Mouse (Mus musculus) heart, embryonic 12.5 days (tissue): ENCODE measurements around the gene Mcee. TPM values are rescaled to one million over a fixed set of nuclear protein-coding genes. Genes with fewer than 3 reads are reported as not detected.
A peak's percentile ranks its signal among the peaks of the same experiment; 100 is the strongest.

Experiments
- ATAC-seq: fragments of 200-750 bp; cut with Nextera tagmentation; 2 replicates; pipeline ENCODE4 v1.8.0; 2017; ENCODE audit warnings: moderate TSS enrichment, moderate library complexity; ENCODE audit not compliant: insufficient number of reproducible peaks, low FRiP score
- H3K27ac ChIP-seq: fragments of 300-500 bp; sonication (generic); 2 replicates; pipeline ENCODE4 v1.5.1; 2016; ENCODE audit warnings: mild to moderate bottlenecking, moderate library complexity; ENCODE audit not compliant: poor library complexity, severe bottlenecking
- H3K27me3 ChIP-seq: fragments of 300-500 bp; sonication (generic); replicated peaks from 2 replicates; pipeline ENCODE4 v1.6.1; 2016; ENCODE audit warnings: mild to moderate bottlenecking, moderate library complexity
- H3K36me3 ChIP-seq: fragments of 300-500 bp; sonication (generic); 2 replicates; pipeline ENCODE4 v1.6.1; 2016; ENCODE audit warnings: mild to moderate bottlenecking, moderate library complexity
- H3K4me1 ChIP-seq: fragments of 300-500 bp; sonication (generic); replicated peaks from 2 replicates; pipeline ENCODE4 v1.6.1; 2016; ENCODE audit warnings: mild to moderate bottlenecking
- H3K4me2 ChIP-seq: fragments of 300-500 bp; sonication (generic); 2 replicates; pipeline ENCODE4 v1.6.1; 2016; ENCODE audit warnings: mild to moderate bottlenecking, moderate library complexity
- H3K4me3 ChIP-seq: fragments of 300-500 bp; sonication (generic); 2 replicates; pipeline ENCODE4 v1.5.1; 2016; ENCODE audit warnings: mild to moderate bottlenecking
- H3K9ac ChIP-seq: fragments of 300-500 bp; sonication (generic); 2 replicates; pipeline ENCODE4 v1.6.1; 2016; ENCODE audit warnings: mild to moderate bottlenecking, moderate library complexity
- H3K9me3 ChIP-seq: fragments of 300-500 bp; sonication (generic); replicated peaks from 2 replicates; pipeline ENCODE4 v1.6.1; 2016; ENCODE audit warnings: mild to moderate bottlenecking, moderate library complexity
- WGBS: fragments of 180-500 bp; shearing (Covaris S2); methylation state at CpG from one replicate; pipeline ENCODE4 v1.1.7; 2016; 5-methylcytosine and 5-hydroxymethylcytosine counted together
- polyA plus RNA-seq: library from polyadenylated mRNA; unstranded; fragments of >200 nt; fragmentation: Nextera tagmentation; extraction: Ambion mirVana; gene quantifications from 2 replicates; pipeline ENCODE4 v1.2.1, GENCODE M21; 2016

Gene Mcee
- 91.0 and 95.2 TPM in 2 replicates for polyA plus RNA-seq

DNA sequence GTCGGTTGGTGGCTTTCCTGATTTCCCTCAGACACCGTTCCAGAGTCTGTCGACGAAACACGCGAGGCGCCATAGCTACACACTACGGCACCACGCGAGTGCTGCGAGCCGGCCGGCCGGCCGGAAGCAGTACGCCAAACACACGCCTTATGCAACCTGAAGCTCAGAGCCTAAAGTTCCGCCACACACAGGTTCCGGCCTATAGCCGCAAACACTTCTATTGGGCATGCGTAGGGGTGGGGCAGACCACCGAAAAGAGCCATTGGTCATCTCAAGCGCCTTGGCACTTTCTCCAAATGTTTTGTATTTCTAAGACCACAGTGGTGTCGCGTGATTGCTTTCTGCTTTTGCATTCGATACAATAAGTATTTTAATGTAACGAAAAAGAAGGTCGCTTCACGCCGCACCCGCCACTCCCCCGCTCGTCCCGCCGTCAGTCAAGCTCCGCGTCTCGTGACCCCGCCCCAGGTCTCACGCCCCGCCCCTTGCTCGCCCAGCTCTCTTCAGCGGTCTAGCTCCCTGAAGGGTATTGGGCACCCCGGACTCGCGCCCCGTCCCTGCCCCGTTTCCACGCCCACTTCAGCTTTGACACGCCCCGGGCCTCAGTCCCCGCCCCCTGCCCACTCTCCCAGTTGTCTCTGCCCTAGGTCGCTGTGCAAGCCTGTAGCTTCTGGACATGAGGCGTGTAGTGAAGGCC lies at the start of gene Mcee, which contains the start of gene Mphosph10:
Gene Mcee, plus strand, starts transcription at position 486 of the 697 bp plus-strand sequence.
Gene Mphosph10, minus strand, starts transcription at position 147 of the 697 bp plus-strand sequence.
- whole genome bisulfite sequencing = under 1% methylated on average over 54 of the region's 54 CpGs
- Histone ChIP-seq H3K27ac (peak within 1 kb of the TSS; percentile 58), H3K4me1 (peaks cover 14% of the 10 kb centered on the region), H3K36me3 (peaks cover 21% of the 10 kb centered on the region), H3K4me3 (peak within 1 kb of the TSS; percentile 68), H3K9me3 (no peaks in the 10 kb centered on the region), H3K9ac (peak within 1 kb of the TSS; percentile 91), H3K27me3 (no peaks in the 10 kb centered on the region), H3K4me2 (peak within 1 kb of the TSS; percentile 98)
- ATAC-seq = peak; percentile 99

- no peaks in the 10 kb centered on the region for H3K27me3 ChIP-seq
- no peak overlapping the region for H3K4me2 ChIP-seq
- no peak overlapping the region for H3K9ac ChIP-seq
- no peak for ATAC-seq
- H3K36me3 ChIP-seq = peaks cover 52% of the 10 kb centered on the region
- H3K9me3 ChIP-seq = no peaks in the 10 kb centered on the region
- H3K27ac ChIP-seq = no peak overlapping the region
- H3K4me3 ChIP-seq = no peak overlapping the region
- H3K4me1 ChIP-seq = no peaks in the 10 kb centered on the region
- WGBS = 83% methylated on average over 1 of the region's 1 CpGs
Observed at GRCm38 (mm10) chr7:64347813-64348212, 44.6 kb upstream of the Mcee start.

- Histone ChIP-seq H3K27me3 (no peaks in the 10 kb centered on the region), H3K4me3 (no peak overlapping the region), H3K4me1 (no peaks in the 10 kb centered on the region), H3K4me2 (no peak overlapping the region), H3K9me3 (no peaks in the 10 kb centered on the region), H3K27ac (no peak overlapping the region), H3K36me3 (peaks cover 65% of the 10 kb centered on the region), H3K9ac (no peak overlapping the region)
- WGBS = 82% methylated on average over 15 of the region's 15 CpGs
- ATAC-seq = no peak
Observed at GRCm38 (mm10) chr7:64349147-64349861, 43.1 kb upstream of the Mcee start.

DNA sequence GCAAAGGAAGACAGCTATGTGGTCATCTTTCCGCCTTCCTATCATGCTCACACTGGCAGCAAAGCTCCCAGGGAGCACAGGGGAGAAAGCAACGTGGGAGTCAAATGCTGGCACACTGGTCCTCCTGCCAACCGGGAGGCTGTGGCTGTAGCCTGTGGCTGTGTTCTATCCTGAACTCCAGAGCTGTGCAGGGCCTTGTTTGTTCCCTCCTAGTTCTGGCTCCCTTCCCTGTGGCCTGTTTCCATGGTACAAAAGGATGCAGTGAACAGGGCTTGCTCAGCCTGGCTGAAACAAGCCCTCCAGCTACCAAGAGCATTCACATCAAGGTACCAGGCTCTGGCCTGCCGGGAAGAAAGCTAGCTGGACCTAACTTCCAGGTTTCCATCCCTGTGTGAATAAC lies 41.3 kb upstream of the Mcee start:
- Histone ChIP-seq H3K4me3 (no peak overlapping the region), H3K27me3 (no peaks in the 10 kb centered on the region), H3K36me3 (peaks cover 67% of the 10 kb centered on the region), H3K4me2 (no peak overlapping the region), H3K27ac (no peak overlapping the region), H3K9ac (no peak overlapping the region), H3K9me3 (no peaks in the 10 kb centered on the region), H3K4me1 (no peaks in the 10 kb centered on the region)
- WGBS = 73% methylated on average over 4 of the region's 4 CpGs
- no peak for ATAC-seq

DNA sequence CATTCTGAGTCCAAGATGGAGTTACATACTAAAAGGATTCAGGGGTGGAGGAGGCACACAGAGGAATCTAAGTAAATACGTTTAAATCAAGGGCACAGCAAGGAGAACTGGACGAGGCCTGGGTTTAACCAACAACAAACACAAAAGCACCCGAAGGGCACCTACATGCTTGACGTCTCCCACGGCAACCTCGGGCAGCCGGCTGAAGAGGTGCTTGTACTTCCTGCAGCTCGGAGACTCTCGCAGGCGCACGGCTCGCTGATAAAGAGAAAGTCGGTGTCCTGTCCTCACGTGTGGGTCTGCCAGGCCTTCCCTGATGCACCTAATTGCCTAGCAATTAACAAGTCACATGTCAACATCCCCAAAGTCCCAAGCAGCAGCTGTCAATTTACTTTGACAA lies 38.2 kb upstream of the Mcee start:
- Histone ChIP-seq H3K9ac (no peak overlapping the region), H3K27ac (no peak overlapping the region), H3K36me3 (peaks cover 74% of the 10 kb centered on the region), H3K4me2 (no peak overlapping the region), H3K9me3 (no peaks in the 10 kb centered on the region), H3K4me1 (no peaks in the 10 kb centered on the region), H3K4me3 (no peak overlapping the region), H3K27me3 (no peaks in the 10 kb centered on the region)
- 71% methylated on average over 14 of the region's 14 CpGs for WGBS
- ATAC-seq = no peak

DNA sequence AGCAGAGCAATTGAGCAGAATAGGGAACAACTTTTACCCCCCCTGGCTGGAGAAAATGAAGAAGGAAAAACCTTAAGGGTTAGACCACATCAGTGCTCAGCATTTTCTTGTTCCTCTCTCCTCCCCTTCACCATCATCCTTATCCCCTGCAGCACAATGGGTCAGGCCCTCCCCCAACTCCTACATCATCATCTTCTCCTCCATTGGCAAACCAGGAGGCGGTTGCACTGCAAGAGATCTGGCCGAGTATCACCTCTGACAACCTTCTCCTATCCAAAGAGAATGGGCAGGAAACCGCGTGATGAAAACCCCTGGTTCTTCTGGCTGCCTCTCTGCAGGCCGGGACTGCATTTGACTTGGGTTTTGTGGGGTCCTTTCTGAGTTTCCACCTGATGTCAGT lies 35.7 kb upstream of the Mcee start:
- WGBS = 81% methylated on average over 5 of the region's 5 CpGs
- H3K4me2 ChIP-seq = no peak overlapping the region
- peaks cover 72% of the 10 kb centered on the region for H3K36me3 ChIP-seq
- H3K9me3 ChIP-seq = no peaks in the 10 kb centered on the region
- H3K27ac ChIP-seq = no peak overlapping the region
- H3K4me3 ChIP-seq = no peak overlapping the region
- no peak overlapping the region for H3K9ac ChIP-seq
- no peaks in the 10 kb centered on the region for H3K27me3 ChIP-seq
- no peak for ATAC-seq
- no peaks in the 10 kb centered on the region for H3K4me1 ChIP-seq

GRCm38 (mm10) chr7:64357405-64357804 lies 35.0 kb upstream of the Mcee start:
- Histone ChIP-seq H3K9ac (no peak overlapping the region), H3K27me3 (no peaks in the 10 kb centered on the region), H3K4me1 (no peaks in the 10 kb centered on the region), H3K36me3 (peaks cover 72% of the 10 kb centered on the region), H3K9me3 (no peaks in the 10 kb centered on the region), H3K27ac (no peak overlapping the region), H3K4me3 (no peak overlapping the region), H3K4me2 (no peak overlapping the region)
- 0 out of 2 replicates have a peak, but pooled peaks have one; percentile 42 for ATAC-seq
- 87% methylated on average over 9 of the region's 9 CpGs for WGBS

GRCm38 (mm10) chr7:64358666-64359065 lies 33.7 kb upstream of the Mcee start:
- Histone ChIP-seq H3K4me1 (no peaks in the 10 kb centered on the region), H3K9me3 (no peaks in the 10 kb centered on the region), H3K4me3 (no peak overlapping the region), H3K27me3 (no peaks in the 10 kb centered on the region), H3K27ac (no peak overlapping the region), H3K4me2 (no peak overlapping the region), H3K36me3 (peaks cover 72% of the 10 kb centered on the region), H3K9ac (no peak overlapping the region)
- no peak for ATAC-seq
- 77% methylated on average over 6 of the region's 6 CpGs for WGBS

GRCm38 (mm10) chr7:64359943-64360585 lies 32.3 kb upstream of the Mcee start:
- no peak for ATAC-seq
- Histone ChIP-seq H3K4me2 (no peak overlapping the region), H3K36me3 (peaks cover 77% of the 10 kb centered on the region), H3K4me3 (no peak overlapping the region), H3K27ac (no peak overlapping the region), H3K9me3 (no peaks in the 10 kb centered on the region), H3K27me3 (no peaks in the 10 kb centered on the region), H3K4me1 (no peaks in the 10 kb centered on the region), H3K9ac (no peak overlapping the region)
- WGBS = 81% methylated on average over 20 of the region's 20 CpGs

DNA sequence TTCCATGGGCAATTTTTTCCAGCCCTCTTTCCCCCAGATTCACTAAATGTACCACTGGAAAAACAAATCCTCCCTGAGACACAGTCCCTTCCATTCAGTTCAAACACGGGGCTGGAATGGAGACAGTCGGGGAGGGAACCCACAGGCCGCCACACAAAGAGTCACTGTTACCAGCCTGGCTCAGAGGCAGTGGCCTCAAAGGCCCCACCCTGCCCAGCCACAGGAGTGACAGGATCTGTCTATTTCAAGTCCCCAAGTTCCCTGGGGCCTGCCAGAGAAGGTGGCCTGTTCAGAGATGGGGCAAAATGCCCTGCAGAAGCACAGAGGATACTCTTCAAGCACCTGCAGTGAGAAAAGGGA lies 31.8 kb upstream of the Mcee start:
- H3K36me3 ChIP-seq = peaks cover 81% of the 10 kb centered on the region
- WGBS = 64% methylated on average over 3 of the region's 3 CpGs
- no peak overlapping the region for H3K27ac ChIP-seq

DNA sequence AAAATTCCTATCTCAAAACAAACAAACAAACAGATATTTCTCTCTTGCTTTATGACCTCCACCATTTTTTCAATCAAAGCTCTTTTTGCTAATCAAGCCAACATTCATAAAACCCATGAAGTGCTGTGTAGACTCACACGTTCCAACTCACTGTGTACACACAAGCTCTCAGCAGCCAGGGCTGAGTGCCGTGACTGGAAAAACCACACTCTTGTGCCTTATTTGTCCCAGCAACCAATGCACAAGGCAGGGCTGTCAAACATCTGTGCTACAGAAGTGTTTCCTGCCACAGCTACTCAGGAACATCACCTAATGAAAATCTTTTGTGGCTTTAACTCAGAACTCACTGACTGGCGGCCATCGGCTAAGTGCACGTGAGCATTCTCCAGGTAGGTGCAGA lies 26.5 kb upstream of the Mcee start:
- Histone ChIP-seq H3K4me3 (no peak overlapping the region), H3K36me3 (peaks cover 89% of the 10 kb centered on the region), H3K4me2 (no peak overlapping the region), H3K4me1 (no peaks in the 10 kb centered on the region), H3K27me3 (no peaks in the 10 kb centered on the region), H3K27ac (no peak overlapping the region), H3K9ac (no peak overlapping the region), H3K9me3 (no peaks in the 10 kb centered on the region)
- ATAC-seq = no peak
- 88% methylated on average over 5 of the region's 5 CpGs for WGBS

More for the DNA sequence above, 31.8 kb upstream of the Mcee start:
- no peak for ATAC-seq
- Histone ChIP-seq H3K4me3 (no peak overlapping the region), H3K27me3 (no peaks in the 10 kb centered on the region), H3K9ac (no peak overlapping the region), H3K4me1 (no peaks in the 10 kb centered on the region), H3K9me3 (no peaks in the 10 kb centered on the region), H3K4me2 (no peak overlapping the region)
